Mouse (Mus musculus) layer of hippocampus, postnatal 14 days (tissue): Measurements from ENCODE around the gene Nmnat1. TPM values are rescaled to one million over a fixed set of nuclear protein-coding genes. Genes with fewer than 3 reads are reported as not detected.
"Not testable (repeated sequence)": the region's sequence is repeated elsewhere in the genome, so short reads cannot be mapped to it uniquely, and the experiment has no call there.

ENCODE experiments used
- DNase-seq, 2 experiments: peaks; one replicate each; pipeline ENCODE4 v3.0.0; 2021 to 2022; ENCODE audit warnings: low spot score in 2 of 2, mixed read lengths in 1 of 2
- total RNA-seq, 2 experiments: library from RNA; stranded (reverse); gene quantifications; 2 replicates each; pipeline ENCODE4 v1.2.3; 2021

Nmnat1 gene
- total RNA-seq, 2 experiments from 2014 or later, result 8.4 to 8.7 TPM

- DNase-seq, result no peak
Observed at GRCm38 (mm10) chr4:149491151-149491550, 6.1 kb upstream of the Nmnat1 start.

GRCm38 (mm10) chr4:149489415-149490240, 4.6 kb upstream of the Nmnat1 start:
- DNase-seq, result no peak

- no peak for DNase-seq
Observed at GRCm38 (mm10) chr4:149487729-149488128, 2.7 kb upstream of the Nmnat1 start.

GRCm38 (mm10) chr4:149485825-149486206, 814 bp upstream of the Nmnat1 start:
- DNase-seq, result peak in 1 of 2 experiments; percentile 34

- DNase-seq, result peak in 1 of 2 experiments; percentile 11
Observed at GRCm38 (mm10) chr4:149484566-149484965, 436 bp downstream of the Nmnat1 start.

- DNase-seq, result no peak
Observed at GRCm38 (mm10) chr4:149477078-149477477, 7.9 kb downstream of the Nmnat1 start, which contains the start of gene Tmem274. TSS of gene Tmem274 (plus strand) at chr4:149477378.

DNA sequence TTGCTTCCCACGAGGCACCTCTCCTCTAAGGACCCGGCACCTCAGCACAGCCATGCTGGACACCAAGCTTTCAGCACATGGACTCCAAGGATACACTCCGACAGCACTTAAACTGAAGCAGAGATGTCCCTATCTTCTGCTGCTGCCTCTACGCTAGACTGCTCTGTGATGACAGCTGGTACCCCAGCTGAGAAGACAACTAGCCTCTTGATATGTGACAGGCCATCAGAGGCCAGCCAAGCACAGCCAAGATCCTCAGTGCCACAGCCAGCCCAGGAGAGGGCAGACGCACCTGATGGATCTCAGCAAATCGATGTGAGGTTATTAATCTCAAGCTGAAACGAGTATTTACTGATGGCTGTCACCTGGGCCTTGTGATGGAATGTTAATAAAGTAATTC, 9.9 kb downstream of the Nmnat1 start:
- DNase-seq, result no peak

- no peak for DNase-seq
Observed at GRCm38 (mm10) chr4:149469557-149469956, 15.4 kb downstream of the Nmnat1 start.

GRCm38 (mm10) chr4:149463435-149463950, 21.5 kb downstream of the Nmnat1 start:
- no peak for DNase-seq

- DNase-seq, result no peak
Observed at GRCm38 (mm10) chr4:149462305-149462971, 22.6 kb downstream of the Nmnat1 start.

DNA sequence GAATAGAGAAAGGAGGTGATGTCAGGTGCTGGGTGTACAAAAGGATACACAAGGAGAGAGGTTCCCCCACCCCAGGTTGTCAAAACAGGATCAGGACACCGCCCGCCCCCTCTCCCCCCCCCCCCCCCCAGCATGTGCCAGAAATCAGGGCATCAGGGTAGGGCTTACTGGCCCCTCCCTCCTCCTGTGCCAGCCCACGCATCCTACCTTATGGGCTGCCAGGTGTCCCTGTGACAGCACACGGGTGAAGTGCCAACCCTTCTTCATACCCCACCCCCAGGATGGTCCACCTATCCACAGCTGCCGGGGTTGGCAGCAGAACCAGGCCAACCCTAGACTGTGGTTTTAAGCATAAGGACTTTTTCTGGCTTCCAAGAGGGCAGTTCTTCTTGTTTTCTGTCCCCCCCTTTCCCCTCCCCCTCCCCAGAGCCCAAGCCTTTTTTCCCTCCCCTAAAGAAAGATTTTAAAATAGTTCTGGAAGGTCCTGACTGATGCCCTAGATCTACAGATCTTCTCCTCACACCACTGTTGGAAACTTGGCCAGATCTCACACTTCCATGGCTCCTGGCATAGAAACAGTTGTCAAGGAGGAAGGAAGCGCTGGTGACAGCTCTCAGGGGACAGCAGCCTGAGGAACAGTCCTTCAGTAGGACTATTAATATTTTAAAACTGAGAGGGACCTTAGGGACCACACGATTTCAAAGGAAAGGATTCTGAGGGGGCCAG, 23.3 kb downstream of the Nmnat1 start:
- no peak for DNase-seq

DNA sequence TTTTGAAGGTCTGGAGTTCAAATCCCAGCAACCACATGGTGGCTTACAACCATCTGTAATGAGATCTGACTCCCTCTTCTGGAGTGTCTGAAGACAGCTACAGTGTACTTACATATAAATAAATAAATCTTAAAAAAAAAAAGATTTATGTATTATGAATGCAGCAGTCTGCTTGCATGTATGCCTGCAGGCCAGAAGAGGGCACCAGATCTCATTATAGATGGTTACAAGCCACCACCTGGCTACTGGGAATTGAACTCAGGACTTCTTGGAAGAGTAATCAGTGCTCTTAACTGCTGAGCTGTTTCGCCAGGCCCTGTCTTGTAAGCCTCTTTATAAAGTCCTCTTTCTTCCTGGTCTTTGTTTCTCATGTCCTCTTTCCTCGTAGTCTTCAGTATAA, 24.5 kb downstream of the Nmnat1 start:
- DNase-seq, result not testable (repeated sequence)

DNA sequence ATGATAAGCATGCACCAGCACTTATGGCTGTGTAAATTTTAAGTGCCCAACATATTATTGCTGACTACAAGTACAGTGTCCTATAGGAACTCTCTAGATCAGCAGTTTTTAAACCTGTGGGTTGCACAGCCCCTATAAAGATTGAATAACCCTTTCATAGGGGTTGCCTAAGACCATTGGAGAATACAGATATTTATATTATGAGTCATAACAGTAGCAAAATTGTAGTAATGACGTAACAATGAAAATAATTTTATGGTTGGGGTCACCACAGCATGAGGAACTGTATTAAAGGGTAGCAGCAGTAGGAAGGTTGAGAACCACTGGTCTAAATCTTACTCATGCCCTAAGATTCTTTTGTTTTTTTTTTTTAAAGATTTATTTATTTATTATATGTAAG, 25.6 kb downstream of the Nmnat1 start:
- DNase-seq, result no peak

DNA sequence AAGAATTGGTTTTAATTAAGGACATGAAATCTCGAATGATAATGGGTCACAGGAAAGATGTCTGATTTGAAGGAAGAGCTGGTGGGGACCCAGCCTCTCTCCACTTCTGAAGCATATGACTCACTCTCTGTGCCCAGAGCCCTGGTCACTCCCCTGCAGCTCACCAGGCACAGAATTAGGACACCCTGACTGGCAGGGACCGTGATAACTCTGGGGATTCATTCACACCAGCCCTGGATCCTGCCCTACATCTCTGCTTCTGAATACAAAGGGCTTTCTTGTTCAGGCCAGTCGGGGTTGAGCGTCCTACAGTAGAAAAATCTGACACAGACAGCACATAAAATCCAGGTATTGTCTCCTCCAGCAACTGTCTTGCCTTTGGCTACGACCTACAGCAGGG, 26.5 kb downstream of the Nmnat1 start:
- DNase-seq, result no peak

DNA sequence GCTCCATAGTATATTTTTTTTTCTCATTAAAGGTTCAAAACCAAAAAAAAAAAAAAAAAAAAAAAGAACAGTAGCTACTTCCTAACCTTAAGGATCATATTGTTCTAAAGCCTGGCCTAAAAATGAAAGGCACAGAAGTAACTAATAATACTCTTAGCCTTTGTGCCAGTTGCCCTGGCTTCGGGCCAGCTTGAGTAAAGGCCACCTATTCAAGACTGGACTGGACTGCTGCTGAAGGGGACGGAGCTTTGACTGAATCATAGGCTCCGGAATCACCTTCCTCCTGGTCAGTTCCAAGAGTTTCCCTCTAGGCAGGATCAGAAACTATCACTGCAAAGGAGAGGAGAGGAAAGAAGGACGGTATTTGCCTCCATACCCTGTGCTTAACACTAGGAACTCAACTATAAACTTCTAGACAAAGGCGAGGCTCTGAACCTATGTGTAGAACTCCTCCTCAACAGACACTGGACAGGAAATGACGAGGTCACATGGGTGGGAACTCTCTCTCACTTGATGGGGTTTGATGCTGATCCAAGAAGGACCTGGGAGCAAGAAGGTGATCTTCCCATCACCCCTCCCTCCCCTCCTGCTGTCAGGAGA, 27.1 kb downstream of the Nmnat1 start:
- no peak for DNase-seq

DNA sequence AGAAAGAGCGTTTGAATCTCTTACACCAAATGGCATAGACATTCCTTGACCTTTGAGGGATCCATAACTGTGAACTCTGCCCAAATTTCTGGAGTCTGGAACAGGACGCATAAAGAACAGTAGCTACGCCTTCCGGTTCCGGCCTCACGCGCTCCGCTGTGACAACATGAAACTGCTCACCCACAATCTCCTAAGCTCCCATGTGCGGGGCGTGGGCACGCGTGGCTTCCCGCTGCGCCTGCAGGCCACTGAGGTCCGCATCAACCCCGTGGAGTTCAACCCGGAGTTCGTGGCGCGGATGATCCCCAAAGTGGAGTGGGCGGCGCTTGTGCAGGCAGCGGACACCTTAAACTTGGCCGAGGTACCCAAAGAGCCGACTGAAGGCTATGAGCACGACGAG, 27.8 kb downstream of the Nmnat1 start:
- not testable (repeated sequence) for DNase-seq

DNA sequence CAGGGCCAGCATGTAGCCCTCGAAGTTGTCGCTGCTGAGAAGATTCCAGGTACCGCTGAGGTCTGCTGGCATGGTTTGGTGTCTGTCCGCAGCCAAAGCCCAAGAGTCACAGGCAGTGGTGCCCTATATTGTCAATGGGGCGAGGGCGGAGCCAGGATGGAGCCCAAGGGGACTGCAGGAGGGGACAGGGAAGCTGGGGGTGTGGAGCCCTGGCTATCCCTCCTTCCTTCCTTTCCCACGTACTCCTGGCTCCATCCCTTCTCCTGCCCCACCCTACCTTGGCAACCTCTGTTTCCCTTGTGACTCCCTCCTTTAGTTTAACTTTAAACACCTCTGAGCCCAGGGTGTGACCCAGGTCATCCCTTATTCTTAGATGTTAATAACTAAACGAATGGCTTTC, 30.1 kb downstream of the Nmnat1 start, which contains the start of gene Rbp7:
Gene Rbp7, minus strand, starts transcription at position 100 of the 400 bp plus-strand sequence.
- no peak for DNase-seq

DNA sequence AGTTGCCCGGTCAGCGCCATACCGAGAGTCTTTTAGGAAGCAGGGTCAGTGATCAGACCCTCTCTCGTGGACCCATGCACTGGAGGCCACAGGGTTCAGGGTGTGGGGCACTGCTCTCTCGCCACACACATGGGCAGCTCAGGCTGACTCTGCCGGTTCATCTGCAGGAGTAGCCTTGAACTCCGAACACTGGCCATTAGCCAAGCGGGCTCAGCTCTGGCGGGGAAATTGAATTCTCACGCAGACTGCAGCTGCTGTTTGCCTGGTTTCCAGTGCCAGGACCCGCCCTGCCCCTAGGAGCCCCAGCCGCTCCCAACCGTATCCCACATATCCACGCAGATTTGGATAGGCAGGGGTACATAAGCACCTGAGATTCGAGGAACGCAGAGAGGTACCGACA, 30.7 kb downstream of the Nmnat1 start:
- DNase-seq, result no peak

GRCm38 (mm10) chr4:149453656-149454055, 31.3 kb downstream of the Nmnat1 start:
- DNase-seq, result no peak

DNA sequence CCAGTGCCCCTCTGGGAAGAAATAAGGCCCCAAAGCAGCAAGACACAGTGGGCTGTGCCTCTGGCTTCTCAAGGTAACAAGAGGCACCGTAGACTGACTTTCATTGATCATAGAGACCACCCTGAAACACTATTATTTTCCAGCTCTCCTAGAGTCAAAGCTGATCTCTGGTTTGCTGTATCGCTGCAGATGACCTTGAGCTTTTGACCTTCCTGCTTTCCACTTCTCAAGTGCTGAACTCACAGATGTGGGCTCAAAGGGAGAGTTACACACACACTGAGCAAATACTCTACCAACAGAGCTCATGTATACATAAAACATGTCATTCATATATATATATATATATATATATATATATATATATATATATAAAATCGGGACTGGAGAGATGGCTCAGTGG, 34.4 kb downstream of the Nmnat1 start:
- no peak for DNase-seq

GRCm38 (mm10) chr4:149446309-149446708, 38.7 kb downstream of the Nmnat1 start:
- DNase-seq, result no peak
